Mouse (Mus musculus) CD4-positive naive resting alpha-beta T cell, adult 76 days (primary cell): ENCODE results near the gene Hand1. TPM values are rescaled to one million over a fixed set of nuclear protein-coding genes. Genes with fewer than 3 reads are reported as not detected.

ENCODE experiments used
- total RNA-seq: library from RNA; stranded (reverse); gene quantifications from one replicate; pipeline ENCODE4 v1.2.4, GENCODE M21; 2023

Gene Hand1
- total RNA-seq = not detected

DNA sequence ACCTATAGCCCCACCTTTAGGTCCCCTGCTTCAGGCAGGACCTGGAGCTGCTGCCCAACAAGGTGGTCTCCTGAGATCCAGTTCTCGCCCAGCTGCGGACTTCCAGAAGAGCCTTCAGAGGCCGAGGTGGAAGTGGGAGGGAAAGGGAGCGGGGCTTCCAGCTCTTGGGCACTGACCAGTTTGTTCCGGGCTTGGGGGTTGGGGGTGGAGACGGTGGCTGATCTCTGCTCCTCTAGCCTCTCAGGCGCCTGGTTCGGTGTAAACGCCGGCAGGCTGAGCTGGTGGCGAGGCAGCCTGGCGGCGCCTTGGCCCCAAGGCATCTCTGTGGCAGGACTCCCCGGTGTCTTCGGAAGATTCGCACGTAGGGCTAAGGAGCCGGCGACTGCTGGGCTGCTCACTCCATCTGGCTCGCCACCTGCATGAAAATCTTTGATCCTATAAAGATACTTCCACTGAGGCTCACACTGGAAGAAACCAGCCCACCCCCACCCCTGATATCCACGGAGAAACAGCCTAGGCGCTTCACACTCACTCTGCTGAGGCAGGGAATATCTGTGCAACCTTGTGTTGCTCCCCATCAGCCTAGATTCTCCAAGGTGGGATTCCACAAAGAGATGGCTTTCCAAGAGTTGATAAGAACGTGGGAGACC, at the start of gene Hand1:
Hand1 (minus strand) TSS at position 267 of the 650 bp plus-strand sequence.

DNA sequence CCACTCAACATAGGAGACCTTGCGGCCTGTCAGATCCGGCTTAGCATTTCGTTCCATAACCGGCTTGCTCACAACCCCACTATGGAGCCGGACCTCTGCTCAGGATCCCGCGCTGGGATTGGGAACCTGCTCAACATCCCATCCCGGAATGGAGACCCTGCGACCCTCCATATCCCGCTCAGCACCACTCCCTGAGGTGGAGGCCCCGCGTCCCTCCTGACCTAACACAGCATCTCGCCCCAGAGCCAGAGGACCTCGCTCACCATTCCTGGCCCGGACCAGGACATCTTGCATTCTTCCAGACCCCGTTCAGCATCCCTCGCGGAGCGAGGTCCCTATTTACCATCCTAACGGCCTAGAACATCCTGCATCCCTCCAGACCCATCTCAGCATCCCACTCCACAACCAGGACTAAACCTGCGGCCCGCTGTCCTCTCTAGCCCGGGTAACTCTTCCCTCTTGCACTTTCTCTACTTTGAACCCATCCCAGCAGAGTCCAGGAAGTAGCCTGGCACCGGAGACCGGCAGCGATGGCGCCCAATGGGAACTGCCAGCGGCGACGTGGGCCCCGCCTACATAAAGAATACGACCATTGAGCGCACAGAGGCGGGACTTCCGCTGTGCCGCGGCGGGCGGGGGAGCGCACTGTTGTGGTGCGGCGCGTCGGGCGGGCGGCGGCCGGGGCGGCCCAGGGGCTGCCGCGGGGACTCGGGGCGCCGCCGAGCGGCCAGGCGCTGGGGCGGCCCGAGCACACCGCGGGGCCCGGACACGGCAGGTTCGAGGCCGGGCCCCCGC, 31.4 kb downstream of the Hand1 start, which contains the start of gene Sap30l:
Sap30l (plus strand) TSS at position 667 of the 795 bp plus-strand sequence.

Other genes starting within 250 kb of the Hand1 start
- 80.1 TPM for gene Galnt10, start 187.4 kb downstream of the Hand1 start, total RNA-seq
- gene Sap30l, start 31.2 kb downstream of the Hand1 start, total RNA-seq = 28.2 TPM
- 131 TPM for gene Larp1, start 176.2 kb upstream of the Hand1 start, total RNA-seq